Mouse (Mus musculus) c-Kit-positive CD71-positive TER-119-positive erythroid progenitor cells, embryonic 14.5 days (primary cell): ENCODE data around the gene Retnlb.
"Not testable (repeated sequence)": the region's sequence is repeated elsewhere in the genome, so short reads cannot be mapped to it uniquely, and the experiment has no call there.

Experiments used
- DNase-seq: peaks from one replicate; pipeline ENCODE4 v3.0.0-alpha.2; 2013; ENCODE audit warnings: low spot score

Retnlb gene

GRCm38 (mm10) chr16:48816695-48817094 is at the start of gene Retnlb:
Retnlb (plus strand) TSS chr16:48816856.
- DNase-seq: no peak

- no peak for DNase-seq
These were observed 47.5 kb upstream of the Retnlb start for GRCm38 (mm10) chr16:48769183-48769582.

- DNase-seq: no peak
These were observed 44.6 kb upstream of the Retnlb start, which contains the start of gene Trat1 for GRCm38 (mm10) chr16:48771971-48772445. Trat1 (minus strand) TSS chr16:48772021.

- no peak for DNase-seq
These were observed 39.4 kb upstream of the Retnlb start for GRCm38 (mm10) chr16:48777254-48777653.

GRCm38 (mm10) chr16:48786258-48786657 is 30.4 kb upstream of the Retnlb start:
- DNase-seq: no peak

- no peak for DNase-seq
These were observed 27.9 kb upstream of the Retnlb start for GRCm38 (mm10) chr16:48788704-48789185.

GRCm38 (mm10) chr16:48798285-48798684 is 18.4 kb upstream of the Retnlb start:
- DNase-seq: no peak

- no peak for DNase-seq
These were observed 17.2 kb upstream of the Retnlb start for GRCm38 (mm10) chr16:48799470-48799869.

GRCm38 (mm10) chr16:48800906-48801305 is 15.8 kb upstream of the Retnlb start:
- no peak for DNase-seq

- DNase-seq: no peak
These were observed 11.2 kb upstream of the Retnlb start for GRCm38 (mm10) chr16:48805412-48805811.

- DNase-seq: no peak
These were observed 10.1 kb upstream of the Retnlb start for GRCm38 (mm10) chr16:48806521-48806920.

- no peak for DNase-seq
These were observed 7.3 kb upstream of the Retnlb start for GRCm38 (mm10) chr16:48809374-48809773.

GRCm38 (mm10) chr16:48811881-48812436 is 4.7 kb upstream of the Retnlb start:
- no peak for DNase-seq

- DNase-seq: no peak
These were observed 1.9 kb downstream of the Retnlb start for GRCm38 (mm10) chr16:48818524-48818923.

GRCm38 (mm10) chr16:48826474-48826873 is 9.8 kb downstream of the Retnlb start:
- no peak for DNase-seq

GRCm38 (mm10) chr16:48827625-48828024 is 11.0 kb downstream of the Retnlb start:
- no peak for DNase-seq

GRCm38 (mm10) chr16:48829060-48829459 is 12.4 kb downstream of the Retnlb start:
- no peak for DNase-seq

GRCm38 (mm10) chr16:48832055-48832454 is 15.4 kb downstream of the Retnlb start:
- no peak for DNase-seq

GRCm38 (mm10) chr16:48833626-48834025 is 17.0 kb downstream of the Retnlb start:
- DNase-seq: not testable (repeated sequence)

GRCm38 (mm10) chr16:48842266-48842665 is 25.6 kb downstream of the Retnlb start, which contains the start of gene Retnla:
Retnla (plus strand) TSS chr16:48842551.
- no peak for DNase-seq

- DNase-seq: no peak
These were observed 27.2 kb downstream of the Retnlb start for GRCm38 (mm10) chr16:48843671-48844386.

- not testable (repeated sequence) for DNase-seq
These were observed 48.3 kb downstream of the Retnlb start for GRCm38 (mm10) chr16:48865004-48865403.

- no peak for DNase-seq
These were observed 51.0 kb downstream of the Retnlb start for GRCm38 (mm10) chr16:48867690-48868089.
